Mouse (Mus musculus) liver, adult (tissue): ENCODE measurements around the gene Supt4a.

Source experiments
- GATA4 ChIP-seq: IDR thresholded peaks from 2 replicates; pipeline ENCODE4 v1.6.1; 2014; ENCODE audit warnings: mild to moderate bottlenecking, low read length; ENCODE audit not compliant: insufficient replicate concordance

Supt4a gene

GRCm38 (mm10) chr11:87756251-87756820 lies 19.0 kb downstream of the Supt4a start:
- no peak for TF ChIP-seq GATA4

- no peak for TF ChIP-seq GATA4
Measured at GRCm38 (mm10) chr11:87757001-87757954, 19.9 kb downstream of the Supt4a start.

- TF ChIP-seq GATA4 = no peak
Measured at GRCm38 (mm10) chr11:87758161-87758911, 21.0 kb downstream of the Supt4a start.

- no peak for TF ChIP-seq GATA4
Measured at GRCm38 (mm10) chr11:87758957-87759608, 21.7 kb downstream of the Supt4a start.

- TF ChIP-seq GATA4 = no peak
Measured at GRCm38 (mm10) chr11:87759609-87760005, 22.3 kb downstream of the Supt4a start.

GRCm38 (mm10) chr11:87760301-87761081 lies 23.1 kb downstream of the Supt4a start, which contains the start of gene Tspoap1:
Tspoap1 (plus strand) TSS chr11:87760541.
- TF ChIP-seq GATA4 = no peak

GRCm38 (mm10) chr11:87761181-87761721 lies 23.9 kb downstream of the Supt4a start:
- TF ChIP-seq GATA4 = no peak

GRCm38 (mm10) chr11:87761806-87762701 lies 24.7 kb downstream of the Supt4a start:
- TF ChIP-seq GATA4 = no peak

- TF ChIP-seq GATA4 = no peak
Measured at GRCm38 (mm10) chr11:87762702-87763385, 25.5 kb downstream of the Supt4a start.

- no peak for TF ChIP-seq GATA4
Measured at GRCm38 (mm10) chr11:87763511-87763987, 26.2 kb downstream of the Supt4a start.

- TF ChIP-seq GATA4 = no peak
Measured at GRCm38 (mm10) chr11:87763988-87764876, 26.9 kb downstream of the Supt4a start.
